Mouse (Mus musculus) liver, adult 2 months (tissue): ENCODE measurements around the gene Dach1. TPM values are rescaled to one million over a fixed set of nuclear protein-coding genes. Genes with fewer than 3 reads are reported as not detected.

Experiments
- DNase-seq: peaks from one replicate; pipeline ENCODE4 v3.0.0-alpha.2; 2011; ENCODE audit warnings: low read depth, low spot score; ENCODE audit errors: extremely low read depth
- H3K27ac ChIP-seq: fragments of 200-500 bp; replicated peaks from 2 replicates; pipeline ENCODE4 v1.5.1; 2012; ENCODE audit warnings: low read depth, mild to moderate bottlenecking, control low read depth, inconsistent platforms, low read length; ENCODE audit not compliant: insufficient read depth
- H3K27me3 ChIP-seq: fragments of 200-500 bp; 2 replicates; pipeline ENCODE4 v1.6.1; 2012; ENCODE audit warnings: mild to moderate bottlenecking, moderate library complexity, low read length, inconsistent platforms; ENCODE audit not compliant: control insufficient read depth, insufficient read depth
- H3K36me3 ChIP-seq: fragments of 200-500 bp; 2 replicates; pipeline ENCODE4 v1.6.1; 2012; ENCODE audit warnings: low read length, inconsistent platforms; ENCODE audit not compliant: control insufficient read depth, insufficient read depth
- H3K4me1 ChIP-seq: fragments of 200-500 bp; 2 replicates; pipeline ENCODE4 v1.6.1; 2011; ENCODE audit warnings: low read length; ENCODE audit not compliant: control insufficient read depth, insufficient read depth
- H3K4me3 ChIP-seq: fragments of 200-500 bp; 2 replicates; pipeline ENCODE4 v1.5.1; 2011; ENCODE audit warnings: low read depth, mild to moderate bottlenecking, control low read depth, low read length, moderate library complexity; ENCODE audit not compliant: insufficient read depth
- H3K79me2 ChIP-seq: fragments of 200-500 bp; 2 replicates; pipeline ENCODE4 v1.6.1; 2012; ENCODE audit warnings: inconsistent platforms, mild to moderate bottlenecking, low read length, moderate library complexity; ENCODE audit not compliant: control insufficient read depth, insufficient read depth
- H3K9ac ChIP-seq: fragments of 200-500 bp; 2 replicates; pipeline ENCODE4 v1.6.1; 2012; ENCODE audit warnings: low read depth, mild to moderate bottlenecking, control low read depth, inconsistent platforms, low read length
- CTCF ChIP-seq: fragments of 200-500 bp; IDR thresholded peaks from 2 replicates; pipeline ENCODE4 v1.5.1; 2011; ENCODE audit warnings: low read depth, low read length, control low read depth
- POLR2A ChIP-seq: fragments of 200-500 bp; IDR thresholded peaks from 2 replicates; pipeline ENCODE4 v1.6.1; 2011; ENCODE audit warnings: low read length, control low read depth; ENCODE audit not compliant: insufficient read depth; ENCODE audit errors: extremely low read depth
- WGBS: fragments of 180-500 bp; shearing (Covaris S2); methylation state at CpG from one replicate; pipeline ENCODE4 v1.1.7; 2018; 5-methylcytosine and 5-hydroxymethylcytosine counted together
- polyA plus RNA-seq: library from polyadenylated mRNA; depleted of rRNA; stranded (reverse); fragments of >200 nt; gene quantifications from 2 replicates; pipeline ENCODE4 v1.2.3, GENCODE M21; 2012
- total RNA-seq: library from RNA; depleted of rRNA; stranded (reverse); fragments of >200 nt; gene quantifications from 2 replicates; pipeline ENCODE4 v1.2.3, GENCODE M21; 2014

Gene Dach1
- total and polyA plus RNA-seq, 2 experiments = 0.06 to 0.37 TPM

DNA sequence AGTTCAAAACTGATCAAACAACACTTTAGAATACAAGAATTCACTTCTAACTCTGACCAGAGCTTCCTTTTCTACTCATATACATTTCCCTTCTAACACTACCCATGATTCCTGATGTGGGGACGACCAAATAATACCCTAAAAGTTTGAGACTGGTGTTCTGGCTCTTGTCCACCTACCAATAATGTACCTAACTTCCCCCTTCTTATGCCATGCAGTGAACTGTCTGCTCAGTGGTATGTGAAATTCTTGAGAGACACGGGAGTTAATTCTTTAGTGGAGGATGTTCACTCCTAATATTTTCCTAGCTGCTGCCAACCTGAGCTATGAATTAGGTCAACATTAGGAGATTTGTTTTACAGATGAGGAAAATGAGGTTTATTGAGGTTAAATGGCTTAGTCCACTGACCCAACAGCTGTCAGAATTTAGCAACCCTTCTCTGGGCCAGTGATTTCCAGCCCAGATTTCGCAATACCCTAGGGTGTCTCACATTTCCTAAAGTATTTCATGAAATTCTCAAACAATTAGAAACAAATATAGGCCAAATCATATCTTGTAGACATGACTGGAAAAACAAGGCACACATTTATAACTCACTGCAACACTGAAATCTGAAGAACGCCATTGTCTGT is 102.2 kb downstream of the Dach1 start:
- Histone ChIP-seq H3K4me1 (no peaks in the 10 kb centered on the region), H3K27ac (no peak overlapping the region), H3K4me3 (no peak overlapping the region), H3K27me3 (no peaks in the 10 kb centered on the region), H3K9ac (no peak overlapping the region), H3K36me3 (no peaks in the 10 kb centered on the region), H3K79me2 (no peaks in the 10 kb centered on the region)
- WGBS = 67% methylated on average over 4 of the region's 4 CpGs
- no peak for TF ChIP-seq POLR2A
- no peak for TF ChIP-seq CTCF
- peak; percentile 30 for DNase-seq

DNA sequence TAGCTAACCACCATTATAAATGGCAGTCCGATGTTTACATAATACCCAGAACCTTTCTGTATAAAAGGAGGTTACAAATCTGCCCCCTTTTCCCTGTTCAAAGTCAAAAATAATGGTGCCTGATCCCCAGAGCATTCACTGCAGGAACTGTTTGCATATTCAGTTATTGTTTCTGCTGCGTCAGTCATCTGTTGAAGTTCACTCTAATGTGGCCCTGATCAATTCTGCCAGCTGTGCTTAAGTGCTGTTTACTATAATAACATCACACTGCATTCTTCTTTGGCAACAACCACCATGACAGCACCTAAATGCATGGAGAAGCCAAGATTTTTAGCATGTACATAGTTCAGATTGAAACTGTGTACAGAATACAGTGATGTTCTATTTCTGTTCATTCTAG is 105.4 kb downstream of the Dach1 start:
- Histone ChIP-seq H3K36me3 (no peaks in the 10 kb centered on the region), H3K4me3 (no peak overlapping the region), H3K27ac (no peak overlapping the region), H3K9ac (no peak overlapping the region), H3K27me3 (no peaks in the 10 kb centered on the region), H3K4me1 (no peaks in the 10 kb centered on the region), H3K79me2 (no peaks in the 10 kb centered on the region)
- TF ChIP-seq CTCF (no peak), POLR2A (no peak)
- 69% methylated on average over 2 of the region's 2 CpGs for WGBS
- no peak for DNase-seq

GRCm38 (mm10) chr14:98049329-98049728 is 120.2 kb downstream of the Dach1 start:
- no peak overlapping the region for H3K27ac ChIP-seq

DNA sequence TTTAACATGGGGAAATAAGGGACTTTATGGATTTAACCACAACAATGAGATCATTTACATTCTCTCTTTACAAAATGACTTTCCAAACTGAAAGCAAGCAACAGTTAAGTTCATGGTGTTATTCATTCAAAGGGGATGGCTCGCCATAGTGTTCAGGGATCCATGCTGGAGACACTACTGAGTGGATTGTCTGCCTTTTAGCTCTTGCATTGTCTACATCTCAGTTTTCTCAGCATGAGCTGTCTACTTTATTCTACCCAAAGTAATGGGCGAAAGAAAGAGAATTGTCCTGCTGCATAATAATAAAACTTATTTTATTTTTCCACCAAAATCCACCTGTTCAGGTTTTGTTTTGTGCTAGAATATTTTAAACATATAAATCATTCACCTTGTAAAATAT is 121.2 kb downstream of the Dach1 start:
- Histone ChIP-seq H3K9ac (no peak overlapping the region), H3K4me1 (no peaks in the 10 kb centered on the region), H3K36me3 (no peaks in the 10 kb centered on the region), H3K4me3 (no peak overlapping the region), H3K27me3 (no peaks in the 10 kb centered on the region), H3K27ac (no peak overlapping the region), H3K79me2 (no peaks in the 10 kb centered on the region)
- DNase-seq = no peak
- 86% methylated on average over 2 of the region's 2 CpGs for WGBS
- TF ChIP-seq POLR2A = no peak
- TF ChIP-seq CTCF = no peak

More at GRCm38 (mm10) chr14:98049329-98049728, 120.2 kb downstream of the Dach1 start:
- Histone ChIP-seq H3K4me3 (no peak overlapping the region), H3K36me3 (no peaks in the 10 kb centered on the region), H3K79me2 (no peaks in the 10 kb centered on the region), H3K27me3 (no peaks in the 10 kb centered on the region), H3K9ac (no peak overlapping the region), H3K4me1 (no peaks in the 10 kb centered on the region)
- 33% methylated on average over 2 of the region's 2 CpGs for WGBS
- TF ChIP-seq POLR2A (no peak), CTCF (no peak)
- no peak for DNase-seq

DNA sequence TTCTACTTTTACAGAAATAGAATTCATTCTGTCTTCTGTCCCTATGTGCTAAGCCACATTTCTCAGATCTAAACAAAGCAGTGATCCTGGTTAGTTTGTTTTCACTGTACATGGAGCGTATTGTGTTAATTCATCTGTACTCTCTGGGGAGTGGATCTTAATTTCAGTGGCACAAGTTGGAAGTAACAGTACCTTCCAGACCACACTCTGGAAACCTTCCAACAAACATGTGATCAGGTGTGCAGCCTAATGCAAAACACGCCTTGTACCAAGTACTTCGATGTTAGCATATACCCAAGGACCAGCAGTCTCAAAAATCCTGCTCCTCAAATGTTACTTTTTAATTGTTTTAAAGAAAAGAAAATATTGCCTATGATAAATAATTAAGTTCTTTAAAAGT is 121.9 kb downstream of the Dach1 start:
- H3K36me3 ChIP-seq = no peaks in the 10 kb centered on the region
- no peaks in the 10 kb centered on the region for H3K27me3 ChIP-seq
- 82% methylated on average over 3 of the region's 3 CpGs for WGBS
- no peak for TF ChIP-seq POLR2A
- no peak for TF ChIP-seq CTCF
- no peak overlapping the region for H3K27ac ChIP-seq
- H3K79me2 ChIP-seq = no peaks in the 10 kb centered on the region
- H3K4me3 ChIP-seq = no peak overlapping the region
- H3K9ac ChIP-seq = no peak overlapping the region
- DNase-seq = no peak
- no peaks in the 10 kb centered on the region for H3K4me1 ChIP-seq

GRCm38 (mm10) chr14:98046960-98047359 is 122.6 kb downstream of the Dach1 start:
- TF ChIP-seq POLR2A (no peak), CTCF (no peak)
- H3K27ac ChIP-seq = no peak overlapping the region
- no peak overlapping the region for H3K4me3 ChIP-seq
- H3K9ac ChIP-seq = no peak overlapping the region
- no peak for DNase-seq
- H3K4me1 ChIP-seq = no peaks in the 10 kb centered on the region
- no peaks in the 10 kb centered on the region for H3K36me3 ChIP-seq
- no peaks in the 10 kb centered on the region for H3K27me3 ChIP-seq
- H3K79me2 ChIP-seq = no peaks in the 10 kb centered on the region
